Mouse (Mus musculus): ENCODE measurements at regions not wholly inside any gene's neighbourhood (a gene's known extent, or its start where the extent isn't known, plus 50 kb on each side); places are given as distances from the start of the nearest gene placed in this dataset.
A peak's percentile ranks its signal among the peaks of the same experiment; 100 is the strongest.

- no peak for DNase-seq (ENCODE audit: low spot score, missing footprints)
- Histone ChIP-seq H3K27me3 (ENCODE audit: control insufficient read depth, insufficient read depth, low read length) (no peaks in the 10 kb centered on the region), H3K36me3 (ENCODE audit: control insufficient read depth, insufficient read depth, low read length) (no peaks in the 10 kb centered on the region), H3K4me2 (no peak overlapping the region), H3K9ac (ENCODE audit: low read length) (no peak overlapping the region), H3K4me3 (ENCODE audit: low read depth, low read length) (no peak overlapping the region), H3K4me1 (ENCODE audit: control insufficient read depth, insufficient read depth, low read length) (no peaks in the 10 kb centered on the region), H3K27ac (ENCODE audit: low read depth, low read length) (no peak overlapping the region), H3K9me3 (ENCODE audit: control insufficient read depth, low read length) (no peaks in the 10 kb centered on the region)
- WGBS: 63% methylated on average over 1 of the region's 1 CpGs
- ATAC-seq (ENCODE audit: low FRiP score): no peak
Measured at GRCm38 (mm10) chr3:139988938-139989337, 783.4 kb downstream of the Stpg2 start.

GRCm38 (mm10) chr3:139989380-139989779 is 783.9 kb downstream of the Stpg2 start:
- no peak overlapping the region for H3K4me2 ChIP-seq
- no peak for ATAC-seq (ENCODE audit: low FRiP score)
- H3K27ac ChIP-seq (ENCODE audit: low read depth, low read length): no peak overlapping the region
- no peak overlapping the region for H3K4me3 ChIP-seq (ENCODE audit: low read depth, low read length)
- H3K9ac ChIP-seq (ENCODE audit: low read length): no peak overlapping the region
- DNase-seq (ENCODE audit: low spot score, missing footprints): no peak
- no peaks in the 10 kb centered on the region for H3K27me3 ChIP-seq (ENCODE audit: control insufficient read depth, insufficient read depth, low read length)
- no peaks in the 10 kb centered on the region for H3K9me3 ChIP-seq (ENCODE audit: control insufficient read depth, low read length)
- H3K4me1 ChIP-seq (ENCODE audit: control insufficient read depth, insufficient read depth, low read length): no peaks in the 10 kb centered on the region
- no peaks in the 10 kb centered on the region for H3K36me3 ChIP-seq (ENCODE audit: control insufficient read depth, insufficient read depth, low read length)

GRCm38 (mm10) chr3:140012522-140012921 is 807.0 kb downstream of the Stpg2 start:
- DNase-seq (ENCODE audit: low spot score, missing footprints) (no peak), ATAC-seq (ENCODE audit: low FRiP score) (no peak)
- 84% methylated on average over 2 of the region's 2 CpGs for WGBS
- Histone ChIP-seq H3K4me1 (ENCODE audit: control insufficient read depth, insufficient read depth, low read length) (no peaks in the 10 kb centered on the region), H3K9ac (ENCODE audit: low read length) (no peak overlapping the region), H3K27ac (ENCODE audit: low read depth, low read length) (no peak overlapping the region), H3K27me3 (ENCODE audit: control insufficient read depth, insufficient read depth, low read length) (no peaks in the 10 kb centered on the region), H3K4me2 (no peak overlapping the region), H3K9me3 (ENCODE audit: control insufficient read depth, low read length) (no peaks in the 10 kb centered on the region), H3K4me3 (ENCODE audit: low read depth, low read length) (no peak overlapping the region), H3K36me3 (ENCODE audit: control insufficient read depth, insufficient read depth, low read length) (no peaks in the 10 kb centered on the region)

- no peaks in the 10 kb centered on the region for H3K36me3 ChIP-seq (ENCODE audit: control insufficient read depth, insufficient read depth, low read length)
- no peaks in the 10 kb centered on the region for H3K9me3 ChIP-seq (ENCODE audit: control insufficient read depth, low read length)
- H3K4me1 ChIP-seq (ENCODE audit: control insufficient read depth, insufficient read depth, low read length): no peaks in the 10 kb centered on the region
- ATAC-seq (ENCODE audit: low FRiP score) (no peak), DNase-seq (ENCODE audit: low spot score, missing footprints) (no peak)
- no peak overlapping the region for H3K4me2 ChIP-seq
- H3K27ac ChIP-seq (ENCODE audit: low read depth, low read length): no peak overlapping the region
- H3K4me3 ChIP-seq (ENCODE audit: low read depth, low read length): no peak overlapping the region
- WGBS: 81% methylated on average over 3 of the region's 3 CpGs
- no peaks in the 10 kb centered on the region for H3K27me3 ChIP-seq (ENCODE audit: control insufficient read depth, insufficient read depth, low read length)
- H3K9ac ChIP-seq (ENCODE audit: low read length): no peak overlapping the region
Measured at GRCm38 (mm10) chr3:140034101-140034500, 828.6 kb downstream of the Stpg2 start.

- H3K9me3 ChIP-seq (ENCODE audit: control insufficient read depth, low read length): no peaks in the 10 kb centered on the region
- no peaks in the 10 kb centered on the region for H3K27me3 ChIP-seq (ENCODE audit: control insufficient read depth, insufficient read depth, low read length)
- ATAC-seq (ENCODE audit: low FRiP score) (peak; percentile 45; the same call in 1 of the 2 replicates), DNase-seq (ENCODE audit: low spot score, missing footprints) (no peak)
- no peaks in the 10 kb centered on the region for H3K4me1 ChIP-seq (ENCODE audit: control insufficient read depth, insufficient read depth, low read length)
- no peak overlapping the region for H3K9ac ChIP-seq (ENCODE audit: low read length)
- WGBS: 52% methylated on average over 2 of the region's 2 CpGs
- no peak overlapping the region for H3K27ac ChIP-seq (ENCODE audit: low read depth, low read length)
- no peak overlapping the region for H3K4me3 ChIP-seq (ENCODE audit: low read depth, low read length)
- no peaks in the 10 kb centered on the region for H3K36me3 ChIP-seq (ENCODE audit: control insufficient read depth, insufficient read depth, low read length)
- no peak overlapping the region for H3K4me2 ChIP-seq
Measured at GRCm38 (mm10) chr3:140035142-140035541, 829.6 kb downstream of the Stpg2 start.

- DNase-seq (ENCODE audit: low spot score, missing footprints) (no peak), ATAC-seq (ENCODE audit: low FRiP score) (no peak)
- Histone ChIP-seq H3K4me1 (ENCODE audit: control insufficient read depth, insufficient read depth, low read length) (no peaks in the 10 kb centered on the region), H3K9ac (ENCODE audit: low read length) (no peak overlapping the region), H3K36me3 (ENCODE audit: control insufficient read depth, insufficient read depth, low read length) (no peaks in the 10 kb centered on the region), H3K27ac (ENCODE audit: low read depth, low read length) (no peak overlapping the region), H3K4me2 (no peak overlapping the region), H3K9me3 (ENCODE audit: control insufficient read depth, low read length) (no peaks in the 10 kb centered on the region), H3K4me3 (ENCODE audit: low read depth, low read length) (no peak overlapping the region), H3K27me3 (ENCODE audit: control insufficient read depth, insufficient read depth, low read length) (no peaks in the 10 kb centered on the region)
Measured at GRCm38 (mm10) chr3:140044898-140045297, 839.4 kb downstream of the Stpg2 start.

GRCm38 (mm10) chr3:140054634-140055033 is 849.1 kb downstream of the Stpg2 start:
- WGBS: 61% methylated on average over 1 of the region's 1 CpGs
- no peak for ATAC-seq (ENCODE audit: low FRiP score)
- no peak for DNase-seq (ENCODE audit: low spot score, missing footprints)

GRCm38 (mm10) chr3:140057962-140058631 is 852.6 kb downstream of the Stpg2 start:
- DNase-seq (ENCODE audit: low spot score, missing footprints): no peak
- no peaks in the 10 kb centered on the region for H3K36me3 ChIP-seq (ENCODE audit: control insufficient read depth, insufficient read depth, low read length)
- ATAC-seq (ENCODE audit: low FRiP score): no peak
- no peaks in the 10 kb centered on the region for H3K4me1 ChIP-seq (ENCODE audit: control insufficient read depth, insufficient read depth, low read length)
- 84% methylated on average over 3 of the region's 3 CpGs for WGBS
- no peaks in the 10 kb centered on the region for H3K27me3 ChIP-seq (ENCODE audit: control insufficient read depth, insufficient read depth, low read length)
- no peaks in the 10 kb centered on the region for H3K9me3 ChIP-seq (ENCODE audit: control insufficient read depth, low read length)
- H3K9ac ChIP-seq (ENCODE audit: low read length): no peak overlapping the region
- H3K4me2 ChIP-seq: no peak overlapping the region
- no peak overlapping the region for H3K27ac ChIP-seq (ENCODE audit: low read depth, low read length)
- H3K4me3 ChIP-seq (ENCODE audit: low read depth, low read length): no peak overlapping the region

More at GRCm38 (mm10) chr3:140054634-140055033, 849.1 kb downstream of the Stpg2 start:
- H3K27me3 ChIP-seq (ENCODE audit: control insufficient read depth, insufficient read depth, low read length): no peaks in the 10 kb centered on the region
- H3K4me2 ChIP-seq: no peak overlapping the region
- H3K9me3 ChIP-seq (ENCODE audit: control insufficient read depth, low read length): no peaks in the 10 kb centered on the region
- H3K4me3 ChIP-seq (ENCODE audit: low read depth, low read length): no peak overlapping the region
- no peak overlapping the region for H3K27ac ChIP-seq (ENCODE audit: low read depth, low read length)
- H3K4me1 ChIP-seq (ENCODE audit: control insufficient read depth, insufficient read depth, low read length): no peaks in the 10 kb centered on the region
- H3K9ac ChIP-seq (ENCODE audit: low read length): no peak overlapping the region
- no peaks in the 10 kb centered on the region for H3K36me3 ChIP-seq (ENCODE audit: control insufficient read depth, insufficient read depth, low read length)

- no peaks in the 10 kb centered on the region for H3K9me3 ChIP-seq (ENCODE audit: control insufficient read depth, low read length)
- no peak overlapping the region for H3K9ac ChIP-seq (ENCODE audit: low read length)
- DNase-seq (ENCODE audit: low spot score, missing footprints) (no peak), ATAC-seq (ENCODE audit: low FRiP score) (no peak)
- no peaks in the 10 kb centered on the region for H3K36me3 ChIP-seq (ENCODE audit: control insufficient read depth, insufficient read depth, low read length)
- WGBS: 91% methylated on average over 3 of the region's 3 CpGs
- no peaks in the 10 kb centered on the region for H3K4me1 ChIP-seq (ENCODE audit: control insufficient read depth, insufficient read depth, low read length)
- H3K27ac ChIP-seq (ENCODE audit: low read depth, low read length): no peak overlapping the region
- no peak overlapping the region for H3K4me2 ChIP-seq
- H3K27me3 ChIP-seq (ENCODE audit: control insufficient read depth, insufficient read depth, low read length): no peaks in the 10 kb centered on the region
- no peak overlapping the region for H3K4me3 ChIP-seq (ENCODE audit: low read depth, low read length)
Measured at GRCm38 (mm10) chr3:140059102-140059501, 853.6 kb downstream of the Stpg2 start.
